Mouse (Mus musculus) kidney, postnatal 10 days (tissue): Measurements from ENCODE around the gene Insig2.

ENCODE experiments used
- DNase-seq: peaks from one replicate; pipeline ENCODE4 v3.0.0; 2021; ENCODE audit warnings: mixed read lengths

The Insig2 gene

DNA sequence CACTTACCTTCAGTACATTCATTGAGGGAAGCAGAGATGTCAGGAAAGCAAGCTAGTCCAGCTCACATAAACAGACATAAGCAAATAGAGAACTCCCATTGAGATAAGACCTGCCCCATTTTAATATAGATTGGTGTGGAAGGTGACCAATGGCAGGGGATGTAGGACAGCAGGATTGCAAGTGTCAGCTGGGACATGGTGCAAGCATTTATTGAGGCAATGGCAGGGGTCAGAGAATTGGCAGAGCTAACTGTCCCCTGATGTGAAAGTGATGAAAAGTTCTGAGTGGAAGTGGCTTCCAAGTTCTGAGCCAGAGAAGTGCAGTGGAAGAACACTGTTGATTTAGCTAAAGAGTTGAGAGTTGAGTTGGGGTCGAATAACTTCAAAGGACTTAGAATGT, at the start of gene Insig2:
TSS of gene Insig2 (minus strand) at position 105 of the 400 bp plus-strand sequence.
- DNase-seq, result no peak

GRCm38 (mm10) chr1:121381562-121381961, 49.2 kb upstream of the Insig2 start:
- DNase-seq, result no peak

DNA sequence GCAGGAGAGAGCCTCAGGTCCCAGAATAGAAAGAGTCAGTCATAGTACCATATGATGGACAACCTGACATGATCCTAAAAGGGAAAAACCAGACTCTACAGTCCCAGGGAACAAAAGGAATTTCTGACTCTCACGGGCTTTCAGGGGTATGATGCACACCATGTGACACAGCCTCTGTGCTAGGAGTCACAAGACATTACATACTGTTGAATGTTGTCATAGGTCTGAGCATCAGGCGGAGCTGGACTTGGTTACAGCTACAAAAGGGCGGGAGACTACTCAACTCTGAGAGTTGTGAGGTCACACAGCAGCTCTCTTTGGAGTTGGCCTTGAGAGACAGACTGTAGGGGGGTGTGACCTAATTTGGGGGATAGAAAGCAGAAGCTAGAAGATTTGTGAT, 47.6 kb upstream of the Insig2 start:
- DNase-seq, result no peak

- DNase-seq, result no peak
These were observed 45.5 kb upstream of the Insig2 start for GRCm38 (mm10) chr1:121377901-121378300.

DNA sequence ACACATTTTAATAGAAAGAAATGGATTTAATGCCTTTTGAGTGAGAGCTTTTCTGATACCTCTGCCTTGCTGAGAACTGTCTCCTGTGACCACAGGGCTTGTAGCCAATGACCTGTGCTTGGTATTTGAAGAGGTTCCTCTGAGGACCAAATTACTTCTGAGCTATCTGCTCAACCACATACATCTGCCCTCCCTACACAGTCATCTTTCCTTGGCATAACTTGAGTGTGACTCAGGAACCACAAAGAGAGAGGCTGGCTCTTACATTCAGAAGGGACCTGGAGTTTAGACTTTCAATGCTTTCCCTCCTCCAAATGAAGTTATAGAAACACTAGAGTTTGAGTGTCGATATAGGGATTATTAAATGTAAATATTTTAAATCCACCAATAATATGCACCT, 45.0 kb upstream of the Insig2 start:
- DNase-seq, result no peak

- DNase-seq, result no peak
These were observed 41.2 kb upstream of the Insig2 start for GRCm38 (mm10) chr1:121373631-121374030.

- DNase-seq, result no peak
These were observed 40.3 kb upstream of the Insig2 start for GRCm38 (mm10) chr1:121372656-121373055.

DNA sequence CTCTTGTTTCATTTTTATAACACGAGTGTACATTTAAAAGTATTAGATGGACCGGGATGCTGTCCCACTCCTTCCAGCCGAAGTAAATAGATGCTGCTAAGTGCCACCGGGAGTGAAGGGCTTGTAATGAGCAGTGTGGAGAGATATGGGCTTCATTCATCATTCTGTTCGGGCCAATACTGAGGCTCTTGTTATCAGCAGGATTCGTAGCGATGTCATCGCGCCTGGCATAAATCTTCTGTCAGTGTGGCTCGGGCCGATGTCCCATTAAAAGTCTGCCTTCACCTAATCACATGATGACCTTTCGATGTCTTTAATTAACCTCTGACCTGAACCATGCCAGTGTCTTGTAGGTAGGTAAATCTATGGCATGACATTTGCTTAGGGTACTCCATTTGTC, 39.1 kb upstream of the Insig2 start:
- no peak for DNase-seq

- DNase-seq, result no peak
These were observed 34.9 kb upstream of the Insig2 start for GRCm38 (mm10) chr1:121367257-121367656.

DNA sequence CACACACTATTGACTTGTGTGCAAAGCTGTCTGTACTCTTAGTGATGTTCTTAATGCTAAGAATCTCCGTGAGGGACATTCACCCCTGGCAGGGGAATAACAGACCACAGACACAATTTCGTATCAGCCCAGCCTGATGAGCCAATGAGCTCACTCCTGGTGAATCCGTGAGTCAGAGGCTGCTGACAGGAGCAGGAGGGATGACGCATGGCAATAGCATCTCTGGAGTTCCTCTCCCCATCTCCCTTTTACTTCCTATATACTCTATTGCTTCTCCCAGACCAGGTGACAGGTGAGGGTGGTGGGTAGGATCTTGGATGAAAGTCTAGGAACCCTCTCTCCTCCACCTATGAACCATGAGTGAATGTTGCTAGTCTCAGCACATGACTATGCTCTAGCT, 28.2 kb upstream of the Insig2 start:
- no peak for DNase-seq

DNA sequence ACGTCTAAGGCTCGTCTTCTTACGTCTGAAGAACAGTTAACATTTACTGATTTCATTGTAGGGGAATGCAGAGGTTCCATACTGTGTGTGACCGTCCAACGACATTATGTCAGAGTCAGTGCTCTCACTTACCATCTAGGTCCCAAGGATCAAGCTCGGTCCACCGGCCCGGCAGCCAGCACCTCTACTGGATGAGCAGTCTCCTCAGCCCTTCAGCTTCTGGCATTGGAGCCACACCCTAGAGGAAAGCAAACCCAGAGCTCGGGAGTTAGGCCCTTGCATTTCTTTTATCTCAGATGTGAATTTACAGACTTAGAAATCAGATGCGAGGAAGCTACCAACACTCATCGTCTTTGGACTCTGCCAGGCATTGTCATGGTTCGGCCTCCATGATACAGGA, 27.3 kb upstream of the Insig2 start:
- DNase-seq, result no peak

DNA sequence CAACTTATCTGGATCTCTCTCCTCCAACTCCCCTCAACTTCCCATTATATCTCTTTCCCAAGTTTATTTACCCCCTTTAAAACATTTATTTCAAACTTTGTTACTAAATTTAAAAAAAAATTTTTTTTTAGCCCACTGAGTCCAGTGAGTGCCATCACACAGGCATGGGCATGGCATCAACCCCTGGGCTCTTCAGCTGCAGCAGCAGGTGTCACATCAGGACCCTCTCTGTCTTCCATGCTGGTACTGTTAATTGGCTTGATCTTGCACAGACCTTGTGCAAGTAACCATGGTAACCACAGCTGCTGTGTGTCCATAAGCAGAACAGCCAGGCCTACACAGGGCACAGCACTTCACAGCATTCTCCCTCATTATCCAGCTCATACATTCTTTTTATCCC, 21.4 kb upstream of the Insig2 start:
- no peak for DNase-seq

GRCm38 (mm10) chr1:121351037-121351436, 18.6 kb upstream of the Insig2 start:
- DNase-seq, result no peak

- no peak for DNase-seq
These were observed 18.2 kb upstream of the Insig2 start for GRCm38 (mm10) chr1:121350616-121351015.

GRCm38 (mm10) chr1:121348875-121349847, 16.8 kb upstream of the Insig2 start:
- DNase-seq, result no peak

DNA sequence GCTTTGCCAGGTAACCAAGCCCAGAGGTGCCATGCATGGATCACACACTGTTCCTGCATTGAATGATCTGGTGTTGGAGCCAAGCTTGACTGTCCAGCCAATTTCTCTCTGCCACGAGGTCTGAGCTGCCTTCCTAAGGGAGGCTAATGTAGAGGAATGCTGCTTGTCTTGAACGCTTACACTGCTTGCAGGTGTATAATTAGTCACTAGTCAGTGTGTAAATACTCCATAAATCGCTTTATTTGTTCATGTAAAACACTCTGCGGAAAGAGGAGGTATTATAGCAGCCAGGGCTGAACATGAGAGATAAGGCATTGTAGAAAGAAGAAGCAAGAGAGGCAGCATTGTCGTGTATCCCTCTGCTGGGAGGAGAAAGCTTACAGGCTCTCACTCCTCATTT, 11.6 kb upstream of the Insig2 start:
- no peak for DNase-seq

DNA sequence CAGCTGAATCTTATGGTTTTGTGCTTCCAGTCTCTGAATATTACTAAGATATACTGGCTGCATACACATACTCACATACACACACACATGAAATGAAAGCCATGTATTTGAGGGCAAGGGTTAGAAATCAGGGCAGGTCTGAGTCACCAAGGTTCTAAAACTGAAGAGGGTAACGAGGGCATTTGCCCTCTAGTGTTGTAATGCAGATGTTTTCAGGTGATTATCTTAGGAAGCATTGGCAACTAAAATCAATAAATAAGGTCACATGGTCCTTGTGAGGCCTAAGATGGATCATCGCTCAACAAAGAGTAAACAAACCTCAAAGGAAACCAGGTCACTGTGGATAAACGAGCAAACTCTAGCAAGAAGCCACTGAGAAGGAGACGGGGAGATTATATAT, 3.4 kb upstream of the Insig2 start:
- no peak for DNase-seq

GRCm38 (mm10) chr1:121333986-121334703, 1.8 kb upstream of the Insig2 start:
- DNase-seq, result no peak

DNA sequence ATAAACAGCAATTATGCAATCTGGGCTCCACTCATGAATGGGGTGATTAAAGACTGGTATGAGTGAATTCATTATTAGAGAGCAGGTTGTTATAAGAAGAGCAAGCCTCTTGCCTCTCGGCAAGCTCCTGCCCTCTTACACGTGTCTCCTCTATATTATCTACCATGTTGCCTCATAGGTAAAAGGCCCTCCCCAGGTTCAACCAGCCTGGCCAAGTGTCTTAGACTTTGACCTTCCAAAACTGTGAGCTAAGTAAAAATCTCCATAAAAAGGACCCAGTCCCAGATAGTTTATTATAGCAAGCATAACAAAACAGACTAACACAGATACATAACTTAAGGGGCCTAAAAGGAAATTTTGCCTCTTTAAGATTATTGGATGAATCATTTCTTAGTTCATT, 1.8 kb downstream of the Insig2 start:
- DNase-seq, result no peak

DNA sequence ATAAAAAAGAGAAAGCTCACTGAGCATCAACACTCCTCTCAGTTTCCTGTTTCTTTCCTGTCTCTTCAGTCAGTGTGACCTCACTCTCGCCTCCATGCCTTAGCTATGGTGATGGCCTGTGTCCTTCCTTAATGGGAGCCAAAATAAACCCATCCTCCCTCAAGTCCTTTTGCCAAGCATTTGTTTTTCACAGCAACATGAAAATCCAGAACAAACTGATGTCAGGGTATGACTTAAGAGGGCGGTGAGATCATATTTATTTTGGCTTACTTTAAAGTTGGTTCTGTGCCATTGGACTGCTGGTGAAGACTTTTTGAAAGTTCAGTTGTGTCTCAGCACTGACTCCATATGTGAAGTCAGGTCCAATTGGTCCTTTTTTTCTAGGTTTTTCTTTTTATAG, 3.0 kb downstream of the Insig2 start:
- DNase-seq, result no peak

DNA sequence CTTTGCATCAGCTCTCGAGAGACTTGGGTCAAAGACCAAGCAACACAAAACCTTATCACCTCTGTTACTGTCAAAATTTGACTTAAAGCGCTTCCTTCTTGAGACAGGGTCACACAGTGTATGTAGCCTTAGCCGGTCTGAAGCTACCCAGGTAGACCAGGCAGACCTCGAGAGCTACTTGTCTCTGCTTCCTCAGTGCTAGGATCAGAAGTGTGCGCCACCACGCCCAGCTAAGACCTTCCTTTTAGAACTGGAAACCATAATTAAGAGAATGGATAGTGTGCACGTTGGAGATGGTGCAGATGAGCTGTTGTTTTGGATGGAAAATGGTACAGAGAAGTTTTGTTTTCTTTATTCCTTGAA, 4.2 kb downstream of the Insig2 start:
- DNase-seq, result no peak

DNA sequence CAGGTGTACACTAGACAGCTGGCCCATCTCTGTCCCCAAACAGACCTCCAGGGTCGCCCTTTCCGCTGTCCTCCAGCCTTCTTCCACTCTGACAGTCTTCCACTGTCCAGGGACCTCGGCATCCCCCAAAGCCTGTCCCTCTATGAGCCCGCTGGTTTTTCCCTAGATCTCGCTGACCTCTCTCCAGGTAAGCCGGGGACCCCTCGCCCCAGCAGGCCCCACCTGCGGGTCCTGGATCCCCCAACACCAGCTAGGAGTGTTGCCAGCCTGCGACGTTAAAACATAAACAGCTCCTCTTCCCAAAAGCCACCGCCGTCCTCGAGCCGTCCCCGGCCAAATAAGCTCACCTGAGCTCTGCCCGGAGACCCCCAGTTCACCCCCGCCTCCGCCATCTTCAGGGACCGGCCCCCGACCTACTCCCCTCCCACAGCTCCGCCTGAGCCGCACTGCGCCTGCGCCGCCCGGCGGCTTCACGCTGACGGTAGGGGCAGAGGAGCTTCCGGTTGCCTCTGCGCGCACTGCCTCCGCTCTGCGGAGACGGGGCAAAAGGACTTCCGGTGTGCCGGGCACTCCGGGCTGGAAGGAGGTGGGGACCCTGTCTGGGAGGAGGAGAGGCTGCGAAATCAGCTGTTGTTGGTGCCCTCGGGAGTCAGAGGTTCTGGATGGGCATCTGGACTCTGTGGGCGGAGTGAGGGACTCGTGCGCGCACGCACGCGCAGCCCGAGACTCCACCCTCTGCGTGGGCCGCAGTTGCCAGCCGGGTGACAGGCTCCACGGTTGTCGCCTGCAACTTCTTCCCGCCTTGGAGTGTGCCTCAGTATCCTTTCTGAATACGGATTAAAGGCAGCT, 4.8 kb downstream of the Insig2 start:
- DNase-seq, result peak; percentile 95
